Comparison of ENCODE assay signal across 8 mouse cellular contexts in the genomic region with DNA sequence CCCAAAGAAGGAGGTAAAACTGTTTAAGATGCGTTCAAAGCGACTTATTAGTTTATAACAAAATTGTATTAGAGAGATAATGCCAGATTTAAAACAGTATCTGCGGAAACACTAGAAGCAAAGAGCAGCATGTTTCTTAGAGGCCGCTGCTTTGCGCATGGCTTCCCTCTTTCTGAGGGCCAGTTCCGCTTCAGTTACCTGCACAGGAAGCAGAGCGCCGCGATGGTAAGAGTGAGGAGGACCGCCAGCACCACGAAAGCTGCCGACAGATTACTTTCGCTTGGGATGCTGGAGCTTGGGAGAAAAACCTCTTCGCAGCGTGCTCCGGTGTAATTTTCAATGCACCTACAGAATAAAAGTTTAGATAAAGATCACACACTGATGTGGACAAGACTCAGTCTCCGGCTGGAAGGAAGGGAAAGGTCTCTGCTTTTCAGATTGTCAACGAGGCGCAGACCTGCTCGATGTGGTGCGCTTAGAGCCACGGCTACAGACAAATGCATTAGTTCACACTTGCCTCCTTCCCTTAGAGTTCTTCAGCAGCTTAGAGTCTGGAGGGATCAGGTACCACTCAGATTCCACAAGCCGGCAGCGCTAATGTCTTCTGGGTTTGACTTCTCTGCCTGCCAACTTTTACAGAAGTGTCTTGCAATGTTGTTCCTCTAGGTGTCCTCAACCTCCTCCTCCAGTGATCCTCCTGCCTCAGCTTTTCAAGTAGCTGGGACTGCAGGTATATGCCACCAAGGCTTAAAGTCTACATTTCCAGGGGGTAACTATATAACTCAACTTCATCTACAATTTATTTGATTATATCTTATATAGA. TPM values are rescaled to one million over a fixed set of nuclear protein-coding genes. Genes with fewer than 3 reads are reported as not detected.
DNase-seq lines count a peak whose midpoint lies in the region; ATAC-seq and TF ChIP-seq lines count a peak whose summit lies in the region.

No protein-coding gene starts in this region.

- 46% methylated on average over 24 of the region's 24 CpGs for WGBS in cerebellum, adult 2 months
- WGBS in forebrain, embryonic 14.5 days = 46% methylated on average over 24 of the region's 24 CpGs
- 43% methylated on average over 24 of the region's 24 CpGs for WGBS in limb, embryonic 13.5 days

- peak overlapping the region; percentile 42 for H3K4me2 ChIP-seq in forebrain, embryonic 14.5 days (ENCODE audit: low read length)
- peak overlapping the region; percentile 57 for H3K4me2 ChIP-seq in limb, embryonic 13.5 days (replicated peaks)

- no peak for TF ChIP-seq POLR2A in cerebellum, adult 2 months (IDR thresholded peaks at IDR 0.05; ENCODE audit: borderline replicate concordance, insufficient read depth, low read length)
- TF ChIP-seq POLR2A in ES-Bruce4 (IDR thresholded peaks at IDR 0.05; ENCODE audit: insufficient read depth, low read length) = no peak

- peak overlapping the region; percentile 19 for H3K9ac ChIP-seq in ES-Bruce4 (ENCODE audit: low read depth, poor library complexity, severe bottlenecking)
- no peak overlapping the region for H3K9ac ChIP-seq in forebrain, embryonic 14.5 days (ENCODE audit: low read length)
- H3K9ac ChIP-seq in limb, embryonic 13.5 days = peak overlapping the region; percentile 51; the same call in 1 of the 2 replicates

- no peaks in the 10 kb centered on the region for H3K36me3 ChIP-seq in ES-Bruce4 (ENCODE audit: control insufficient read depth, insufficient read depth, low read length, poor library complexity, severe bottlenecking)
- H3K36me3 ChIP-seq in forebrain, embryonic 14.5 days (ENCODE audit: control insufficient read depth, insufficient read depth, low read length) = no peaks in the 10 kb centered on the region
- no peaks in the 10 kb centered on the region for H3K36me3 ChIP-seq in limb, embryonic 13.5 days

- TF ChIP-seq EP300 in ES-Bruce4 (IDR thresholded peaks at IDR 0.05; ENCODE audit: insufficient read depth, low read depth, low read length) = no peak

- no peaks in the 10 kb centered on the region for H3K27me3 ChIP-seq in cerebellum, adult 2 months (ENCODE audit: control insufficient read depth, insufficient read depth, low read length)
- H3K27me3 ChIP-seq in ES-Bruce4 (ENCODE audit: control insufficient read depth, insufficient read depth, low read length, poor library complexity, severe bottlenecking) = no peaks in the 10 kb centered on the region
- H3K27me3 ChIP-seq in forebrain, embryonic 14.5 days (replicated peaks; ENCODE audit: control insufficient read depth, insufficient read depth, low read length) = no peaks in the 10 kb centered on the region
- H3K27me3 ChIP-seq in limb, embryonic 13.5 days = 0 out of 2 replicates have a peak, but pooled peaks cover 4% of the 10 kb centered on the region

- H3K4me1 ChIP-seq in cerebellum, adult 2 months (ENCODE audit: control insufficient read depth, insufficient read depth, low read length) = no peaks in the 10 kb centered on the region
- peaks cover 4% of the 10 kb centered on the region for H3K4me1 ChIP-seq in ES-Bruce4 (ENCODE audit: control insufficient read depth, insufficient read depth, low read length)
- H3K4me1 ChIP-seq in forebrain, embryonic 14.5 days (ENCODE audit: control insufficient read depth, insufficient read depth, low read length) = no peaks in the 10 kb centered on the region
- no peaks in the 10 kb centered on the region for H3K4me1 ChIP-seq in limb, embryonic 13.5 days

- TF ChIP-seq CTCF in cerebellum, adult 2 months (IDR thresholded peaks at IDR 0.05; ENCODE audit: borderline replicate concordance, insufficient read depth, low read depth, low read length) = peak; percentile 24; the same call in 1 of the 2 replicates
- TF ChIP-seq CTCF in ES-Bruce4 (IDR thresholded peaks at IDR 0.05; ENCODE audit: low read depth, low read length) = peak; percentile 0

- H3K4me3 ChIP-seq in cerebellum, adult 2 months (replicated peaks; ENCODE audit: insufficient read depth, low read depth, low read length) = peak overlapping the region; percentile 25
- peak overlapping the region; percentile 67 for H3K4me3 ChIP-seq in ES-Bruce4 (ENCODE audit: low read depth, low read length)
- no peak overlapping the region for H3K4me3 ChIP-seq in forebrain, embryonic 14.5 days (ENCODE audit: low read depth, low read length)
- peak overlapping the region; percentile 34 for H3K4me3 ChIP-seq in limb, embryonic 13.5 days

- no peak for ATAC-seq in cerebellum, adult (ENCODE audit: insufficient number of reproducible peaks, low FRiP score, low TSS enrichment)
- ATAC-seq in forebrain, embryonic 14.5 days = no peak
- no peak for ATAC-seq in limb, embryonic 13.5 days (ENCODE audit: low FRiP score, low read depth)
- ATAC-seq in neutrophil, adult 5-6 weeks (ENCODE audit: extremely low read depth, insufficient number of reproducible peaks, low FRiP score, poor library complexity, severe bottlenecking) = peak; percentile 83; the same call in 1 of the 2 replicates

- H3K9me3 ChIP-seq in ES-Bruce4 (replicated peaks; ENCODE audit: control insufficient read depth, insufficient read depth, low read length, poor library complexity, severe bottlenecking) = no peaks in the 10 kb centered on the region
- H3K9me3 ChIP-seq in forebrain, embryonic 14.5 days (replicated peaks; ENCODE audit: control insufficient read depth, low read length) = no peaks in the 10 kb centered on the region
- no peaks in the 10 kb centered on the region for H3K9me3 ChIP-seq in limb, embryonic 13.5 days

- H3K27ac ChIP-seq in cerebellum, adult 2 months (ENCODE audit: insufficient read depth, low read length) = no peak overlapping the region
- no peak overlapping the region for H3K27ac ChIP-seq in ES-Bruce4 (ENCODE audit: insufficient read depth, low read length)
- no peak overlapping the region for H3K27ac ChIP-seq in forebrain, embryonic 14.5 days (ENCODE audit: low read depth, low read length)
- no peak overlapping the region for H3K27ac ChIP-seq in limb, embryonic 13.5 days

- peak in 1 of 2 experiments; percentile 26 for DNase-seq in cerebellum, adult 2 months
- peak; percentile 11 for DNase-seq in forebrain, embryonic 14.5 days (ENCODE audit: low spot score)
- no peak for DNase-seq in adrenal gland, adult 8-10 months
- no peak for DNase-seq in gastrocnemius, postnatal 4 days (ENCODE audit: low spot score in 2 of 2)

RNA-seq across cellular contexts. Expression of gene Fbxo22, which starts 33.3 kb away (rescaled TPM):
- 42.9 and 45.3 TPM in 2 replicates for polyA plus RNA-seq in cerebellum, adult 2 months (2012; rRNA removed)
- polyA plus RNA-seq in ES-Bruce4 (2011; ENCODE audit: insufficient read depth, insufficient read length, low read depth, missing spikeins) = 93.0 and 102 TPM in 2 replicates
- 73.0 and 83.6 TPM in 2 replicates for polyA plus RNA-seq in forebrain, embryonic 14.5 days (2014; fragmentation: Nextera tagmentation; extraction: Ambion mirVana)
- 63.6 and 63.7 TPM in 2 replicates for polyA plus RNA-seq in limb, embryonic 13.5 days (2015; fragmentation: Nextera tagmentation; extraction: Ambion mirVana)
- 43.5 and 49.7 TPM in 2 replicates for total RNA-seq in neutrophil, adult 5-6 weeks (2017)
- 10 to 100 TPM; 38.5 to 44.4 (median 40.9) TPM for total RNA-seq in adrenal gland, adult 8-10 months (2022)
- 10 to 100 TPM; 21.0 to 23.9 TPM for total RNA-seq in gastrocnemius, postnatal 4 days (2021)
